Mouse (Mus musculus): ENCODE data around the gene Fgd5. TPM values are rescaled to one million over a fixed set of nuclear protein-coding genes. Genes with fewer than 3 reads are reported as not detected.

The Fgd5 gene
- total and polyA plus RNA-seq, 3 experiments: 0.03 TPM; not detected in 2

DNA sequence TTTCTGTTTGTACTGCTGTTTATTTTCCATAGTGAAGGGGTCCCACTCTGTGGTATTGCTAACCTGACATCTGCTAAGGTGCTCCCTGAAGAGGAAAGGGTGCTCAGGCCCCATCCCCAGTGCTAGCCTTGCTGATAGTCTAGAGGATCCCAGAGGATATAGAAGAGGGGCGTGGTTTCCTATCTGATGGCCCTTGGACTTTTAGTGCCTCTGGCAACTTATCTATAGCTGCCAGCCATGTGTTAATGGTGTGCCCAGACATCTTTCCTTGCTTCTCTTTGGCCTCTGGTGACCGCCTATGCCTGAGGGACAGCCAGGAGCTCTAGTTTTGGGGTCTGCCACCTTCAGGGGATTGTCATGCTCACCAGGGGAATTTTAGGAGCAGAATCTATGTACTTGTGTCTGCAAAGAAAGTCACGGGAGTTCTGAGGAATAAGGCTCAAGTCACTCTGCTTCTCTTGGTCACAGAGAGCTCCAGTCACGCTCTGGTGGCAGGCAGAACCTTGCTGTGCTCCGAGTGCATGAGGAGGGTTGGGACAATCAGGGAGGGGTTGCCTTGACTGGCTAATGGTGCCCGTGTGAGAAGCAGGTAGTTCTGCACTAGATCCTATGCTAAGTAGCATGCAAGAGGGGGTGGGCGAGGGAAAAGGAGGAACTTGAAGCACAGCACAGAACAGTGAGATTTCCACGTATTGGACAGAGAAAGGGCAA, 15.3 kb downstream of the Fgd5 start:
- no peak overlapping the region for H3K9ac ChIP-seq (ENCODE audit: control insufficient read depth, low read depth, low read length, poor library complexity, severe bottlenecking)
- H3K4me1 ChIP-seq (ENCODE audit: control insufficient read depth in 1 of 2, insufficient read depth in 2 of 2, low read length in 2 of 2): no peaks in the 10 kb centered on the region
- no peak for TF ChIP-seq ETS1 (IDR thresholded peaks at IDR 0.05; ENCODE audit: low read depth, low read length)
- no peak for TF ChIP-seq CTCF (IDR thresholded peaks at IDR 0.05 in 2 of 3, conservative IDR thresholded peaks at IDR 0.05 in 1 of 3; ENCODE audit: control insufficient read depth in 1 of 3, insufficient read depth in 1 of 3, low read depth in 2 of 3, low read length in 3 of 3, poor library complexity in 1 of 3, severe bottlenecking in 1 of 3)
- no peak for TF ChIP-seq USF1 (IDR thresholded peaks at IDR 0.05; ENCODE audit: low read depth, low read length)
- no peak for TF ChIP-seq HCFC1 (IDR thresholded peaks at IDR 0.05; ENCODE audit: low read depth, low read length)
- TF ChIP-seq ZKSCAN1 (IDR thresholded peaks at IDR 0.05; ENCODE audit: low read depth, low read length): no peak
- TF ChIP-seq POLR2A (IDR thresholded peaks at IDR 0.05; ENCODE audit: control insufficient read depth in 1 of 2, insufficient read depth in 1 of 2, low read depth in 1 of 2, low read length in 2 of 2, poor library complexity in 1 of 2): no peak
- TF ChIP-seq NELFE (IDR thresholded peaks at IDR 0.05; ENCODE audit: low read depth, low read length): no peak
- no peak for TF ChIP-seq POLR2AphosphoS2 (IDR thresholded peaks at IDR 0.05; ENCODE audit: low read length)
- TF ChIP-seq MAZ (IDR thresholded peaks at IDR 0.05; ENCODE audit: low read depth, low read length): no peak
- no peak for TF ChIP-seq SMC3 (IDR thresholded peaks at IDR 0.05; ENCODE audit: low read depth, low read length)
- TF ChIP-seq USF2 (IDR thresholded peaks at IDR 0.05; ENCODE audit: borderline replicate concordance in 1 of 2, insufficient read depth in 1 of 2, low read depth in 1 of 2, low read length in 2 of 2): no peak
- TF ChIP-seq KAT2A (conservative IDR thresholded peaks at IDR 0.05; ENCODE audit: low read depth, low read length): no peak
- TF ChIP-seq MAX (IDR thresholded peaks at IDR 0.05; ENCODE audit: low read length): no peak
- TF ChIP-seq UBTF (IDR thresholded peaks at IDR 0.05; ENCODE audit: borderline replicate concordance, insufficient read depth, low read depth, low read length): no peak
- no peak for TF ChIP-seq RCOR1 (IDR thresholded peaks at IDR 0.05; ENCODE audit: low read depth, low read length)
- TF ChIP-seq CHD1 (IDR thresholded peaks at IDR 0.05; ENCODE audit: low read depth, low read length): no peak
- no peaks in the 10 kb centered on the region for H3K36me3 ChIP-seq (ENCODE audit: control insufficient read depth in 1 of 2, insufficient read depth in 2 of 2, low read length in 2 of 2)
- no peak overlapping the region for H3K27ac ChIP-seq (ENCODE audit: control insufficient read depth, low read depth, low read length)
- no peaks in the 10 kb centered on the region for H3K9me3 ChIP-seq (replicated peaks; ENCODE audit: insufficient read depth, low read length)
- DNase-seq (ENCODE audit: low read depth, low spot score): peak; percentile 5
- no peak overlapping the region for H3K4me3 ChIP-seq (ENCODE audit: control insufficient read depth in 1 of 2, insufficient read depth in 1 of 2, low read depth in 2 of 2, low read length in 2 of 2)
- no peaks in the 10 kb centered on the region for H3K27me3 ChIP-seq (ENCODE audit: control insufficient read depth in 1 of 2, insufficient read depth in 2 of 2, low read length in 2 of 2)
- no peaks in the 10 kb centered on the region for H3K79me2 ChIP-seq (ENCODE audit: control insufficient read depth, insufficient read depth, low read length, poor library complexity)

DNA sequence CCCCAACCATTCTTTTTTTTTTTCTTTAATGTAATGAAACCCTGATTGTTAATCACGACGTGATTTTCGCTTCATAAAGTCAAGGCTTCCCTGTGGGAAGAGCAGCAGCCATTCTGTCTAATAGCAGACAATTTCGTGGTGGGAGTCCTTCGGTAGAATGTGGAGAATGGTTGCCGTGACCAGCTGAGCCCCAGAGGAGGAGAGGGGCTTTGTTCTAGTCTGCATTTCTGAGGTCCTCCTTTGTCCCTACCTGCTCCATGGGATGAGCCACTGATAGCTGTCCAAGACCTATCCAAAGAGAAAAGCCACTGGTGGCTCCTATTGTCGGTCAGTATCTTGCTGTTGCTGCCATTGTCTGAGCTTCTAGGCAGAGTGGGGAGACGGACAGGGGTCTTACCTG, 17.4 kb downstream of the Fgd5 start:
- H3K27ac ChIP-seq (ENCODE audit: control insufficient read depth, low read depth, low read length): no peak overlapping the region
- DNase-seq (ENCODE audit: low read depth, low spot score): no peak
- H3K9me3 ChIP-seq (replicated peaks; ENCODE audit: insufficient read depth, low read length): no peaks in the 10 kb centered on the region
- no peak overlapping the region for H3K9ac ChIP-seq (ENCODE audit: control insufficient read depth, low read depth, low read length, poor library complexity, severe bottlenecking)
- H3K79me2 ChIP-seq (ENCODE audit: control insufficient read depth, insufficient read depth, low read length, poor library complexity): no peaks in the 10 kb centered on the region
- no peaks in the 10 kb centered on the region for H3K4me1 ChIP-seq (ENCODE audit: control insufficient read depth in 1 of 2, insufficient read depth in 2 of 2, low read length in 2 of 2)
- no peaks in the 10 kb centered on the region for H3K36me3 ChIP-seq (ENCODE audit: control insufficient read depth in 1 of 2, insufficient read depth in 2 of 2, low read length in 2 of 2)
- H3K4me3 ChIP-seq (ENCODE audit: control insufficient read depth in 1 of 2, insufficient read depth in 1 of 2, low read depth in 2 of 2, low read length in 2 of 2): no peak overlapping the region
- H3K27me3 ChIP-seq (ENCODE audit: control insufficient read depth in 1 of 2, insufficient read depth in 2 of 2, low read length in 2 of 2): 0 out of 4 replicates have a peak, but pooled peaks cover 0 to 2% of the 10 kb centered on the region in 2 experiments
- TF ChIP-seq MAFK (IDR thresholded peaks at IDR 0.05; ENCODE audit: borderline replicate concordance, low read depth, low read length) (no peak), ELF1 (IDR thresholded peaks at IDR 0.05; ENCODE audit: low read depth, low read length) (no peak), POLR2AphosphoS2 (IDR thresholded peaks at IDR 0.05; ENCODE audit: low read length) (no peak), TCF12 (IDR thresholded peaks at IDR 0.05; ENCODE audit: low read depth, low read length) (no peak), SIN3A (IDR thresholded peaks at IDR 0.05; ENCODE audit: low read length) (no peak), ZNF384 (IDR thresholded peaks at IDR 0.05; ENCODE audit: low read depth, low read length) (no peak), RCOR1 (IDR thresholded peaks at IDR 0.05; ENCODE audit: low read depth, low read length) (no peak), MYC (IDR thresholded peaks at IDR 0.05; ENCODE audit: low read depth, low read length) (no peak), POLR2AphosphoS5 (IDR thresholded peaks at IDR 0.05; ENCODE audit: borderline replicate concordance, low read depth, low read length) (no peak), MAZ (IDR thresholded peaks at IDR 0.05; ENCODE audit: low read depth, low read length) (no peak), BHLHE40 (IDR thresholded peaks at IDR 0.05; ENCODE audit: borderline replicate concordance, low read depth, low read length) (no peak), GABPA (IDR thresholded peaks at IDR 0.05; ENCODE audit: low read depth, low read length) (no peak), USF1 (IDR thresholded peaks at IDR 0.05; ENCODE audit: low read depth, low read length) (no peak), JUND (IDR thresholded peaks at IDR 0.05; ENCODE audit: low read depth, low read length) (no peak), NRF1 (IDR thresholded peaks at IDR 0.05; ENCODE audit: insufficient read depth, low read depth, low read length, poor library complexity, severe bottlenecking) (no peak), ZC3H11A (IDR thresholded peaks at IDR 0.05; ENCODE audit: low read depth, low read length) (no peak), GATA1 (IDR thresholded peaks at IDR 0.05; ENCODE audit: low read depth, low read length) (no peak), RAD21 (IDR thresholded peaks at IDR 0.05; ENCODE audit: low read depth, low read length) (no peak)
